Mouse (Mus musculus) heart, embryonic 13.5 days (tissue): Measurements from ENCODE around the gene Cmtm3. TPM values are rescaled to one million over a fixed set of nuclear protein-coding genes. Genes with fewer than 3 reads are reported as not detected.

Experiments used
- ATAC-seq: fragments of 200-750 bp; cut with Nextera tagmentation; 2 replicates; pipeline ENCODE4 v1.8.0; 2017; ENCODE audit warnings: moderate TSS enrichment; ENCODE audit not compliant: insufficient number of reproducible peaks, low FRiP score, low TSS enrichment; ENCODE audit errors: extremely low read depth
- H3K27ac ChIP-seq: fragments of 300-500 bp; sonication (generic); replicated peaks from 2 replicates; pipeline ENCODE4 v1.5.1; 2015; ENCODE audit warnings: moderate library complexity, mild to moderate bottlenecking, inconsistent platforms
- H3K27me3 ChIP-seq: fragments of 300-500 bp; sonication (generic); replicated peaks from 2 replicates; pipeline ENCODE4 v1.6.1; 2015; ENCODE audit warnings: mild to moderate bottlenecking, inconsistent platforms
- H3K36me3 ChIP-seq: fragments of 300-500 bp; sonication (generic); 2 replicates; pipeline ENCODE4 v1.6.1; 2015; ENCODE audit warnings: mild to moderate bottlenecking, inconsistent platforms
- H3K4me1 ChIP-seq: fragments of 300-500 bp; sonication (generic); 2 replicates; pipeline ENCODE4 v1.6.1; 2015; ENCODE audit warnings: inconsistent platforms
- H3K4me2 ChIP-seq: fragments of 300-500 bp; sonication (generic); 2 replicates; pipeline ENCODE4 v1.6.1; 2015; ENCODE audit warnings: inconsistent platforms, mild to moderate bottlenecking, moderate library complexity
- H3K4me3 ChIP-seq: fragments of 300-500 bp; sonication (generic); 2 replicates; pipeline ENCODE4 v1.5.1; 2015; ENCODE audit warnings: moderate library complexity, mild to moderate bottlenecking, inconsistent platforms
- H3K9ac ChIP-seq: fragments of 300-500 bp; sonication (generic); 2 replicates; pipeline ENCODE4 v1.6.1; 2015; ENCODE audit warnings: inconsistent platforms, mild to moderate bottlenecking, moderate library complexity
- H3K9me3 ChIP-seq: fragments of 300-500 bp; sonication (generic); 2 replicates; pipeline ENCODE4 v1.6.1; 2016; ENCODE audit warnings: inconsistent platforms
- WGBS: fragments of 180-500 bp; shearing (Covaris S2); methylation state at CpG from one replicate; pipeline ENCODE4 v1.1.7; 2015; ENCODE audit warnings: mixed read lengths; 5-methylcytosine and 5-hydroxymethylcytosine counted together
- polyA plus RNA-seq: library from polyadenylated mRNA; unstranded; fragments of >200 nt; fragmentation: Nextera tagmentation; extraction: Ambion mirVana; gene quantifications from 2 replicates; pipeline ENCODE4 v1.2.1, GENCODE M21; 2015

Cmtm3 gene
- polyA plus RNA-seq, 1 experiment from 2014 or later = 100 TPM

GRCm38 (mm10) chr8:104343957-104344356 lies 4.7 kb downstream of the Cmtm3 start:
- Histone ChIP-seq H3K9me3 (no peaks in the 10 kb centered on the region), H3K4me1 (peaks cover 56% of the 10 kb centered on the region), H3K27ac (0 out of 2 replicates have a peak overlapping the region, but pooled peaks have one; percentile 5), H3K9ac (0 out of 2 replicates have a peak overlapping the region, but pooled peaks have one; percentile 28), H3K36me3 (peaks cover 43% of the 10 kb centered on the region), H3K4me2 (no peak overlapping the region), H3K27me3 (no peaks in the 10 kb centered on the region), H3K4me3 (no peak overlapping the region)
- 12% methylated on average over 7 of the region's 7 CpGs for WGBS
- no peak for ATAC-seq

- WGBS = 85% methylated on average over 5 of the region's 5 CpGs
Observed at GRCm38 (mm10) chr8:104344622-104345021, 5.4 kb downstream of the Cmtm3 start.

DNA sequence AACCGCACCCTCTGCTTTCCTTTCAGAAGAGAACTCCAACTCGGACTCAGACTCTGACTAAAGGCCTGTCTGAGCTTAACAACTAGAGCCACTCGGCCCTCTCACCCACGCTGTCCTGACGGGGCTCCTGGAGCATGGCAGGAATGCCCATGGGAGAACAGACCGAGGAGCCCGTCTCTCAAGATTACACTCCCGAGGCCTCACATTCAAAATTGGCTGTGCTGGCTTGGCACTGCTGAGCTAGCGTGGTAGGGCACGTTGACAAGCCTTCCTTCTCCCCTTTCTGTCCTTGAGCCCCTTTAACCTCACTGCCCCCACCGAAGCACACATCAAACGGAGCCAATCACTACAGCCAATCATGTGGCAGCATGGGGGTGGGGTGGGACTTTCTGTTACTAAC lies 7.5 kb downstream of the Cmtm3 start:
- H3K4me1 ChIP-seq = peaks cover 45% of the 10 kb centered on the region
- no peaks in the 10 kb centered on the region for H3K27me3 ChIP-seq
- peak overlapping the region; percentile 67 for H3K9ac ChIP-seq
- no peaks in the 10 kb centered on the region for H3K9me3 ChIP-seq
- ATAC-seq = no peak
- peaks cover 43% of the 10 kb centered on the region for H3K36me3 ChIP-seq
- H3K27ac ChIP-seq = no peak overlapping the region
- H3K4me2 ChIP-seq = no peak overlapping the region
- WGBS = 30% methylated on average over 12 of the region's 12 CpGs
- H3K4me3 ChIP-seq = no peak overlapping the region

More at GRCm38 (mm10) chr8:104344622-104345021, 5.4 kb downstream of the Cmtm3 start:
- ATAC-seq = no peak
- H3K27me3 ChIP-seq = no peaks in the 10 kb centered on the region
- no peak overlapping the region for H3K27ac ChIP-seq
- H3K36me3 ChIP-seq = peaks cover 43% of the 10 kb centered on the region
- H3K9me3 ChIP-seq = no peaks in the 10 kb centered on the region
- H3K9ac ChIP-seq = no peak overlapping the region
- no peak overlapping the region for H3K4me3 ChIP-seq
- H3K4me1 ChIP-seq = peaks cover 56% of the 10 kb centered on the region
- H3K4me2 ChIP-seq = no peak overlapping the region

DNA sequence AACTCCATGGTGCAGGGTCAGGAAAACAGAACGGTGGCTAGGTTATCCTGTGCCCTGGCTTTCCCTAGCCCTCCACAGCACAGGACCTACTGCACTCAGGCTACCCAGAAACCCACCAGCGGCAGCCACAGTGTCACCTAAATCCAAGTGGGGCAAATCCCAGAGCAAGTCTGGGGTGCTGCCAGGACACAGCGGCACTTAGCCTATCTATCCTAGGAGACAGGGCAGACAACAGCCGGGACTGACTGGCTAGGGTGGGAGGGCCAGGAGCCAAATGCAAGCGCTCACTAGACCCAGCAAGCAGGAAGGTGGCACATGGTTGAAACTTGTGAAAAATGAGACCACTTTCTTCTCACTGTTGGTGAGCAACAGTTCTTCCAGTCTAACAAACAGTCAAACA lies 9.8 kb downstream of the Cmtm3 start:
- peaks cover 46% of the 10 kb centered on the region for H3K36me3 ChIP-seq
- H3K27ac ChIP-seq = peak overlapping the region; percentile 37; the same call in 1 of the 2 replicates
- ATAC-seq = no peak
- H3K4me3 ChIP-seq = no peak overlapping the region
- no peaks in the 10 kb centered on the region for H3K27me3 ChIP-seq
- H3K4me2 ChIP-seq = no peak overlapping the region
- WGBS = 52% methylated on average over 5 of the region's 5 CpGs
- no peak overlapping the region for H3K9ac ChIP-seq
- H3K4me1 ChIP-seq = peaks cover 23% of the 10 kb centered on the region
- H3K9me3 ChIP-seq = no peaks in the 10 kb centered on the region

- Histone ChIP-seq H3K36me3 (peaks cover 47% of the 10 kb centered on the region), H3K27me3 (no peaks in the 10 kb centered on the region), H3K27ac (no peak overlapping the region), H3K4me1 (peaks cover 17% of the 10 kb centered on the region), H3K4me2 (no peak overlapping the region), H3K4me3 (no peak overlapping the region), H3K9me3 (no peaks in the 10 kb centered on the region), H3K9ac (no peak overlapping the region)
- no peak for ATAC-seq
- WGBS = 69% methylated on average over 13 of the region's 13 CpGs
Observed at GRCm38 (mm10) chr8:104350047-104350446, 10.8 kb downstream of the Cmtm3 start.

DNA sequence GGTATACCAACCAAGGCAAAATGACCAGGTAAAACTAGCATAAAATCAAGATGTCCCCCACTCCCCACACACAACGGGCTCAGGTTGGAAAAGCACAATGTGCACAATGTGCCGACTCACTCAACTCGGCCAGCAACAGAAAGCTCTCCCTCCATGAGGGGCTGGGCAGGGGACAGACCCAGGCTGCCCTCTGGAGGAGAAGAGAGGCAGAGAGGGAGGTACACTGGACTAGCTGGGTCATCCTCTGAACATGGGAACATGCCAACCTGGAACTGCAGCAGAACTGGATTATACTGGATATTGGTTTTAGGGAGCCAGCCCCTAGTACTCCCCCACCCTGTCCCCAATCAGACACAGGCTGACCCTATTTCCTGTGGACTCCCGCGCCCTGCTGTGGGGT lies 14.0 kb downstream of the Cmtm3 start:
- Histone ChIP-seq H3K4me2 (no peak overlapping the region), H3K9me3 (no peaks in the 10 kb centered on the region), H3K9ac (no peak overlapping the region), H3K27me3 (no peaks in the 10 kb centered on the region), H3K4me3 (no peak overlapping the region), H3K27ac (no peak overlapping the region), H3K4me1 (peaks cover 23% of the 10 kb centered on the region), H3K36me3 (peaks cover 33% of the 10 kb centered on the region)
- WGBS = 53% methylated on average over 5 of the region's 5 CpGs
- no peak; the same call in 1 of the 2 replicates for ATAC-seq

DNA sequence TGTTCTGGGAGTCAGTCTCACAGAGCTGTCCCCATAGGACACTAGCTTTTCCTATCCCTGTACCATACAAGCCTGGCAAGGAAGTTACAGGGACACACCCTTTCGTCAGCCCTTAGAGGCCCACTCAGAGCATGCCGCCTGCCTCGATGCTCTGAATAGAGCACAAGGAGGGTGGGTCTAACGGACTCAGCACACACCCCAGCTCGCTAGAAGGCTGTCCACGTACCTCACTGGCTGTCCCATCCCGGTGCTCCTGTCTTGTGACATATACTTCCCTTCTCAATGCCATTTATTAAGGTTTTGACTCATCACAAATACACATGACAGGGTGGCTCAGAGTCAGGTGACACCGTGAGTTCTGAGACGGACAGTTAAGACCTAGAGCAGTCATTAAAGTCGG lies 15.3 kb downstream of the Cmtm3 start:
- Histone ChIP-seq H3K4me3 (no peak overlapping the region), H3K27ac (no peak overlapping the region), H3K4me1 (peaks cover 19% of the 10 kb centered on the region), H3K27me3 (no peaks in the 10 kb centered on the region), H3K4me2 (no peak overlapping the region), H3K36me3 (peaks cover 33% of the 10 kb centered on the region), H3K9me3 (no peaks in the 10 kb centered on the region), H3K9ac (no peak overlapping the region)
- WGBS = 87% methylated on average over 10 of the region's 10 CpGs
- ATAC-seq = no peak

DNA sequence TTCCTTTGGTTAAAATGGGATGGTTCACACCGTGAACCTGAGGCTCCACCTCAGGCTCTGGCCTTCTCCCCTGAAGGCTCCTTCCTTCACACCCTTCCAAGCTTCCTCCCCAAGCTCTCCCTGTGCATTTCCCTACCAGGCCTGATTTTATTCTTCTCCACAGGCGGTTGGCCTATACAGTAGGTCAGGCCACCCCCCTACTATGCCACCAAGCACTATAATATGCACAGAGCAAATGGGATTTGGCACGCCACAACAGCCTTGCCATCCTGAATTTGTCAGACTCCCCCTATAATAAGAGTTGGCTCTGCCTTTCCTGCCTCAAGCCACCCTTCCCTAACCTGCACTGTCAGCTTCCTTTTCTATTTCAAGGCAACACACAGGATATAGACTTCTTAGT lies 19.4 kb downstream of the Cmtm3 start:
- Histone ChIP-seq H3K4me1 (peaks cover 23% of the 10 kb centered on the region), H3K9me3 (no peaks in the 10 kb centered on the region), H3K4me2 (no peak overlapping the region), H3K27ac (no peak overlapping the region), H3K4me3 (no peak overlapping the region), H3K9ac (no peak overlapping the region), H3K27me3 (no peaks in the 10 kb centered on the region), H3K36me3 (peaks cover 25% of the 10 kb centered on the region)
- ATAC-seq = no peak
- 89% methylated on average over 3 of the region's 3 CpGs for WGBS

DNA sequence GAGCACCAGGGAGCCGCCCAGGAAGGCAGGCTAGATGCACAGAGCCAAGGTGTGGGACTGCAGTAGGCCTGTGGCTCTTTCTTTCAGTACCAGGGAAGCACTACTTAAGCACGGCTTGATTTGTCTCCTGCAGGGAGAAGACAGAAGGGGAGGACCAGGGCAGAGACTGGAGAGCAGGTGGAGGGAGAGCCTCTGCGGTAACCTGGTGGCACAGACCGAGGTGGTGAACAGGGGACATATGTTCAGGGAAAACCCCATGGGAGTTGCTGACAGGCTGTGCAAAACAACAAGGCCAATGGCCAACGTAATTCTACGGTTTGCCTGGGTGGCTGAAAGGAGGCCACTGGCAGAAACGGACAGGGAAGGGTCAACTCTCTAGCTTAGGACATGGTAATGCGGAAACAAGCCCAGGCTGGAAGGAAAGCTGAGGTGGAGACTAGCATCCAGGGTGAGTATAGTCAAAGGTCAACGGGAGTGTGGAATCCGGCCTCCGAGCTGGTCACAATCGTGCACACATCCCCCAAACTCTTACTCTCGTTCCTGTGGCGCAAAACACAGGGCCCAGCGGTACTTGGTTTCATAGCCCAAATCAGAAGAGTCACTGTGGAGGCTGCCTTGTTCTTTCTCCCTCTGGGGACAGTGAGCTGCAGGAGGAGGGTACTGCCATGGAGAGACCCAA lies 20.7 kb downstream of the Cmtm3 start:
- no peaks in the 10 kb centered on the region for H3K9me3 ChIP-seq
- no peak overlapping the region for H3K4me3 ChIP-seq
- H3K9ac ChIP-seq = no peak overlapping the region
- peaks cover 16% of the 10 kb centered on the region for H3K36me3 ChIP-seq
- H3K4me2 ChIP-seq = no peak overlapping the region
- WGBS = 76% methylated on average over 15 of the region's 15 CpGs
- no peaks in the 10 kb centered on the region for H3K27me3 ChIP-seq
- peaks cover 23% of the 10 kb centered on the region for H3K4me1 ChIP-seq
- no peak for ATAC-seq
- no peak overlapping the region for H3K27ac ChIP-seq

GRCm38 (mm10) chr8:104365695-104366094 lies 26.5 kb downstream of the Cmtm3 start:
- no peak for ATAC-seq
- Histone ChIP-seq H3K4me1 (peaks cover 20% of the 10 kb centered on the region), H3K9ac (no peak overlapping the region), H3K27ac (no peak overlapping the region), H3K36me3 (no peaks in the 10 kb centered on the region), H3K4me2 (no peak overlapping the region), H3K27me3 (no peaks in the 10 kb centered on the region), H3K4me3 (no peak overlapping the region), H3K9me3 (no peaks in the 10 kb centered on the region)
- 90% methylated on average over 9 of the region's 9 CpGs for WGBS

GRCm38 (mm10) chr8:104367398-104367797 lies 28.2 kb downstream of the Cmtm3 start:
- Histone ChIP-seq H3K4me1 (peaks cover 20% of the 10 kb centered on the region), H3K27ac (no peak overlapping the region), H3K4me3 (no peak overlapping the region), H3K4me2 (no peak overlapping the region), H3K9ac (no peak overlapping the region), H3K27me3 (no peaks in the 10 kb centered on the region), H3K9me3 (no peaks in the 10 kb centered on the region), H3K36me3 (peaks cover 4% of the 10 kb centered on the region; the same call in 1 of the 2 replicates)
- WGBS = 70% methylated on average over 5 of the region's 5 CpGs
- no peak for ATAC-seq

DNA sequence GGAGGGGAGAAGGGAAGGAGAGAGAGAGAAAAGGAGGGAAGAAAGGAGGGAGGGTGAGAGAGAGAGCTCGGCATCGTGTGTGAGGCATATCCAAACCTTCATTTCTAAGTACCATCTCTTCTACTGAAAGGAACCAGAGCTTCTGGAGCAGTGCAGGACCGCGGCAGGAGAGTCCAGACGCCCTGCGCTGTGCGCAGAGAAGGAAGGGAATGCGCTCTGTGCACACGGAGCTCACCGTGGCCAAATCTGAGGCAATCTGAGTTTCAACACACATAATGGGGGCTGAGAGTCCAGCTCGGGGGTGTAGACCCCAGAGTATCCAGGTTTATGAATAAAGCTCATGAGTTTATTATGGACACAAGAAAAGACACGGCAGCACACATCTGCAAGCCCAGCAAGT lies 30.4 kb downstream of the Cmtm3 start:
- Histone ChIP-seq H3K4me1 (peaks cover 32% of the 10 kb centered on the region), H3K36me3 (peaks cover 4% of the 10 kb centered on the region; the same call in 1 of the 2 replicates), H3K27me3 (no peaks in the 10 kb centered on the region), H3K9me3 (no peaks in the 10 kb centered on the region), H3K9ac (no peak overlapping the region), H3K27ac (no peak overlapping the region), H3K4me3 (no peak overlapping the region), H3K4me2 (no peak overlapping the region)
- no peak for ATAC-seq
- WGBS = 75% methylated on average over 12 of the region's 12 CpGs
